Mouse (Mus musculus) right cerebral cortex, postnatal 36 days (tissue): Measurements from ENCODE around the gene Krt4.
A peak's percentile ranks its signal among the peaks of the same experiment; 100 is the strongest.

ENCODE experiments used
- DNase-seq, 2 experiments: peaks; one replicate each; pipeline ENCODE4 v3.0.0; 2022; ENCODE audit warnings: low spot score in 2 of 2, mixed read lengths in 1 of 2

The Krt4 gene

DNA sequence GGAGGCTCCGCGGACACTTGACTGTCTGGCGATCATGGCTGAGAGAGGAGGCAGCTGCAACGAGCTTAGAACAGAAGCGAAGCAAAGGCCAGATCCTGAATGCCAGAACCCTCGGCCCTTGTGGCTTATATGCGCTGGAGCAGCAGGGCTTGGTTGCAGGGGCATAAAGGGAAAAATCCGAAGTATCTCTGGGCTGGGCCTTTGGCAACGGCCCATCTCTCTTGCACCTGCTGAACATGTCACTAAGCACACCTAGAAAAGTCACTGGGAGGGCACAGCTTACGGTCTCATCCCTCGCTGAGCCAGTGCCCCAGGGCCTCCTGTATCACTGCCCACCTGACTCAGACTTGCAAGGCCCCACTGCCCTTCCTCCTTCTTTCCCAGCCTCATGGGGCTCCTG is at the start of gene Krt4:
TSS of gene Krt4 (minus strand) at position 101 of the 400 bp plus-strand sequence.
- no peak for DNase-seq

- DNase-seq: peak; percentile 90
Observed at GRCm38 (mm10) chr15:101973414-101974077, 49.0 kb upstream of the Krt4 start.

DNA sequence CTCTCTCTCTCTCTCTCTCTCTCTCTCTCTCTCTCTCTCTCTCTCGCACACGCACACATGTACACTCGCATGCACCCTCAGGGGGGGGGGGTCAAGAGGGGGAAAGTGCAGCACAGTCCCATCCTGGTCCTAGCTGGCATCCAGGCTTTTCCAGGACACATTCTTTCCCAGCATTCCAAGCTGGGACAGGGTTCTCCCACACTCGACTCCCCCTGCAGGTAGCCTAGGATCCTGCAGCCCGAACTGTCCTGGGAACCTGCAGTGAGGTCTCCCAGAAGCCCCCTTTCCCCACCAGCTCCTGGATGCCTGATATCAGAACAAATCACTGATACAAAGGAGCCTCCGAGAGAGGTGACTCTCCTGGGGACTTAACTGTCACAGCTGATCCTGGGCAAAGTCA is 46.0 kb upstream of the Krt4 start:
- DNase-seq: no peak

GRCm38 (mm10) chr15:101966808-101967207 is 42.3 kb upstream of the Krt4 start:
- no peak for DNase-seq

DNA sequence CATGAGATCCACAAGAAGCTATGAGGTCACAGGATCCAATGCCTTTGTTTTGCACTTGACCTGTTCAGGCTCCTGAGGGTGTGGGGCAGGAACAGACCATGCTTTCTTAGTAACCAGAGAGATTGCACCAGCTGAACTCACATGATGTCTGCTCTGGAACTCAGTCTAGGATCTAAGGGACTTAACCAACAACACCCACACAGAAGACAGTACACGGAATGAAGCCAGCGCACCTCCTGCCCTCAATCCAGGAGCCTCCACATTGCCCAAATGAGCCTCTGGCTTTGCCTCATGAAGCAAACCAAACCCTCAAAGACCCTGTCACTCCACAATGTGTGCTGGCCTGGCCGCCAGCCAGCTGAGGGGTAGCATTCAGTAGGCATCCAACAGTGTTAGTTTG is 34.4 kb upstream of the Krt4 start:
- no peak for DNase-seq

GRCm38 (mm10) chr15:101954187-101954586 is 29.7 kb upstream of the Krt4 start, which contains the start of gene Krt78:
Gene Krt78 (minus strand): TSS chr15:101954287.
- no peak for DNase-seq

DNA sequence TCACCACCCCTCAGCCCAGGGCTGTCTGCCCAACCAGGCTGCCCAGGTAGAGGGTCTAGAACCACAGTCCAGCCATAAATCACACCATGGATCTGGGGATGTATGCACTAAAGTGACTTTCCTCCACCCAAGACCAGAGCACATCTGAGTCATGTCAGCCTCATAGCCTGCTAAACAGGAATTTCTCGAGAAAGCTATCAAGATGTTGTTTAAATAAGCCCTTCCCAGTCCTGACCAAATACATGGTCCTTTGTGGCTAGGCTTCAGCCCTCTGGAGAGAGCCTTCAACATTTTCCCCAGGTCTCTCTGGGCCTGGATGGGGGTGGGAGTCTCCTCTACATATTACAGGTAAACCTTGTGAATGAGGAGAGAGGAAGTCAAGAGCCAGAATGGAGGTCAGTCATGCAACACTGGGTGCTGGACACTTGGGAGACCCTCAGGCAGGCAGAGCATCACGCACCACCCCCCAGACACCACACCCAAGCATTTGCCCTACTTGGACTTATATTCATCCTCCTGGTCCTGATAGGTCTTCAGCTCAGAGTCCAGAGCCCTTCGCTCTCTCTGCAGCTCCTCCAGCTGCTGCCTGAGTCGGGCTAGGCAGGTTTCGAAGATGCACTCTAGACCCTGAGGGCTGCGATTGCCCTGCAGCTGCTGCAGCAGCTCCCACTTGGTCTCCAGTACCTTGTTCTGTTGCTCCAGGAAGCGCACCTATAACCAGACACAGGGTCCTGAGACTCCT is 28.4 kb upstream of the Krt4 start:
- no peak for DNase-seq

- no peak for DNase-seq
Observed at GRCm38 (mm10) chr15:101945430-101945829, 20.9 kb upstream of the Krt4 start.

- DNase-seq: no peak
Observed at GRCm38 (mm10) chr15:101941948-101942347, 17.4 kb upstream of the Krt4 start.

DNA sequence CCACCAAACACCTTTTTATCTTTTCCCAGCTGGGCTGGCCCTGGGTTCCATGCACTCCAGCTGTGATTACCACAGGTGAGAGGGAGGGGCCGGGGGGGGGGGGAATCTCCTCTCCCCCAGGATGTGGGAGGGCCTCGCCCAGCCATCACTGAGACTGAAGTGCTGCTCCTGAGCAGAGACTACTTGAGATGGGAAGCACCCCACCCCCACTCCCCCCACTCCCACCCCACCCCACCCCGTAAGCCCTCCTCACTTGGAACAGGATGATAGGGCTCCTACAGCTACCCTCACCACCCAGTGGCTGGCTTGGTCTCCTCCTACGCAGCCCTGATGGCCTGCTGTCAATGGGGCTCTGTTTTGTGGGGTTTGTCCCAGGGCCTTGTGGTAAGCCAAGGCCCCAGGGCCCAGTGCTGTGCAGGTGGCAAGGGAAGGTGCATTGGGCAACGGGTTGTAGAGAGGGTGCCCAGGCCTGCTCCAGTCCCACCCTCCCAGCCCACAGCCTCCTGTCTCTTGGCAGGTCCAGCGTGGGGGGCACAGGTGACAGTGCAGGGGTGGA is 15.8 kb upstream of the Krt4 start, which contains the start of gene Krt79:
TSS of gene Krt79 (minus strand) at position 51 of the 556 bp plus-strand sequence.
- no peak for DNase-seq

DNA sequence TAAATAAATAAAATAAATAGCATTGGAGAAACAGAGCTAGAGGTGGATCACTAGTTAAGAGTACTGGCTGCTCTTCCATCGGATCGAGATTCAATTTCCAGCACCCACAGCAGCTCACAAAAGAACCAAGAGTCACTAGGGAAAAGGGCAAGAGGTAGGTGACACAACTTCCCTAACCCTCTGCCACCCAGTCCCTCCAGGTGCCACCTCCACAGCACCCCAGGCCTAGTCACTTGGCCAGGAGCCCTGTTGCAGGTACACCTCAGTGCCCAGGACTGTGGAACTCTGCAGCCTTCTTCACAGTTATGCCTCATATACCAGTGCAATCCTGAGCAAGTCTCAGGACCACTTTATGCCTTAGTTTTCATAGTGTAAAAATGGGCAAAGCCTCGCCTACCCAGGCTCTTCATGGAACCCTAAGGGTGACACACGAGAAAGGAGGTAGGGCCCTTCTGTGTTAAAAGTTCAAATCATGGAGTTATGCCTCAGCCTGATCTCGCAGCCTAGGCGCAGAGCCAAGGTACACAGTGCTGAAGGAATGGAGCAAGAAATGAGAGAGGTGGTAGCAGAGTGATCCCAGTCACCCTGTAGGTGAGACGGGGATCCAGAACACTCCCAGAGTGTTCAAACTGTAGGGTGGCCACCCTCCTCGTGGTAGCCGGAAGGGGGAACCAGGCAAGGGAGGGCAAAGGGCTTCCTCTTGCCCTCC is 14.2 kb upstream of the Krt4 start:
- no peak for DNase-seq

- no peak for DNase-seq
Observed at GRCm38 (mm10) chr15:101933024-101933423, 8.5 kb upstream of the Krt4 start.

DNA sequence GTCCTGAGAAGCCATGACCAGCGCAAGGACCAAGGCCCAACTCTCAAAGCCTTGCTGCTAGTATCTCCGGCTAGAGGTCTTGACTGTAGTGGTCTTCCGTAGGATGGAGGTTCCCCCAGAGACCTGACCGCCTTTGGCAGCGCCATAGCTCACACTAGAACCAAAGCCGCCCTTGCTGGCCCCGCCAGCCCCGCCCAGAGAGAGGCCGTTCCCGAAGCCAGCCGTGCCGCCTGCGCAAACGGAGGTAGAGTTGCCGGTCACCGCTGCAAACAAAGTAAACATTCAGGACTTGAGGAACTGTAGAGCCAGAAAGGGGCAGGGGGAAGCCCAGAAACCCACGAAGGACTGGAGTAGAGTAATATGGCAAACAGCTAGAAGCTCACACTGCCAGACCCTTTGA is 5.1 kb upstream of the Krt4 start:
- DNase-seq: no peak

DNA sequence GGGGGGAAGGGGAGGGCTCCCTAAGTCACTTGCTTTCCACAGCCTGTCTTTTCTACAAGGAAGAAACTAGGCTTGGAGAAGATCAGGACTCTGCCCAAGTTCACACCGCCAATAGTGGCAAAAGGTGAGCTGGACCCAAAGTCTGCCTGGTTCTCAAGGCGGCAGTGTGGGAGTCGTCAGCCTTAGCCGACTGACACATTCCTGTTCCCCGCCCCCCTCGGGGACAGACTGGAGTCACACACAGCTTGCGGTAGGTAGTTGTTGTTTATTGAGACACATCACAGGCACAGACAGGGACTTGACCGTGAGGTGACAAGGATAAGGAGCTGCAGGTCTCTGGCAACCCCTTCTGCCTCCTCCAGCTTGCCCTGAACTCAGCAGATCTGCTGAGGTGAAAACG is 4.6 kb upstream of the Krt4 start:
- no peak for DNase-seq

GRCm38 (mm10) chr15:101927340-101928080 is 3.0 kb upstream of the Krt4 start:
- no peak for DNase-seq

GRCm38 (mm10) chr15:101925041-101925440 is 506 bp upstream of the Krt4 start:
- DNase-seq: no peak

DNA sequence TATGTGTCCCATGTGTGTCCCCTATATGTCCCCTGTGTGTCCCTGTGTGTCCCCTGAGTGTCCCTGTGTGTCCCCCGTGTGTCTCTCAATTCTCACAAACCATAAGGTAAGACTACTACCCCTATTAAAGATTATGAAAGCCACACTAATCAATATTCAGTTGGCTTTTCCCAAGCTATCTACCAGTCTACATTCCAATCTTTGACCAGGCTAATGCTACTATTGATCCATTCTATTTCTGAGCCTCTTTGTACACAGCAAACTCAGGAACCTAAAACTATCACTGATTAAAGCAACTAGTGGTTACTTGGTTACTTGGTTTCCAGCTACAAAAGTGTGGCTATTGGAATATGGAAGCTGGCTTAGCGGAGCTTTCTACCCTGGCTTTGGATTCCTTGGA is 2.2 kb downstream of the Krt4 start:
- DNase-seq: no peak

- no peak for DNase-seq
Observed at GRCm38 (mm10) chr15:101916072-101916471, 8.5 kb downstream of the Krt4 start.

GRCm38 (mm10) chr15:101904849-101905248 is 19.7 kb downstream of the Krt4 start:
- no peak for DNase-seq

- no peak for DNase-seq
Observed at GRCm38 (mm10) chr15:101902171-101903149, 22.1 kb downstream of the Krt4 start.
